Mouse (Mus musculus) lung, postnatal 0 days (tissue): ENCODE measurements at regions not wholly inside any gene's neighbourhood (a gene's known extent, or its start where the extent isn't known, plus 50 kb on each side); places are given as distances from the start of the nearest gene placed in this dataset.

Experiments
- CTCF ChIP-seq: IDR thresholded peaks from 2 replicates; pipeline ENCODE4 v1.5.1; 2016; ENCODE audit warnings: antibody characterized with exemption, mild to moderate bottlenecking
- EP300 ChIP-seq: IDR thresholded peaks from 2 replicates; pipeline ENCODE4 v1.6.1; 2016; ENCODE audit warnings: antibody characterized with exemption, mild to moderate bottlenecking, control low read depth

DNA sequence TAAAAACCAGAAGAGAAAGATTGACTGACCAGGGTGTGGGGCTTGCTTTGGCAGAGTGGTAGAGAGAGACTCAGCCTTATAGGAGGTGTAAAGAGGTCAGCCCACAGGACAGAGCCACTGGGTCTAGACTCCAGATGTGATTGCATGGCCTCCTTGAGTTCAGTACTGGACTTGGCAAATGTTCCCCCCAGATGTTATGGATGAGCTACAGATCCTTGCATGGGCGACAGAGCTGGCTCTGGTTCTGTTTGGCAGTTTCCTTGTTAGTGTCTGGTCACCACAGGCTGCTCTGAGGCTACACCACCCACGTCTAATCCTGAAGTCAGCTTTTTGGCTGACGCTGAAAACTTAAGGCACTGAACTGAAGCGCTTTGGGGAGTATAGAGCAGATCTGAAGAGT is 463.2 kb upstream of the Id4 start:
- no peak for TF ChIP-seq CTCF
- TF ChIP-seq EP300, result no peak
